Mouse (Mus musculus): Measurements from ENCODE around the gene Rragc. TPM values are rescaled to one million over a fixed set of nuclear protein-coding genes. Genes with fewer than 3 reads are reported as not detected.

Rragc gene
- total RNA-seq, 1 experiment from 2014 or later: 39.6 TPM

- no peak for ATAC-seq (ENCODE audit: extremely low read depth, insufficient number of reproducible peaks, low FRiP score, poor library complexity, severe bottlenecking)
Measured at GRCm38 (mm10) chr4:123947149-123947548, 29.9 kb downstream of the Rragc start.

- no peak for ATAC-seq (ENCODE audit: extremely low read depth, insufficient number of reproducible peaks, low FRiP score, poor library complexity, severe bottlenecking)
Measured at GRCm38 (mm10) chr4:123948901-123949300, 31.7 kb downstream of the Rragc start.

- no peak for ATAC-seq (ENCODE audit: extremely low read depth, insufficient number of reproducible peaks, low FRiP score, poor library complexity, severe bottlenecking)
Measured at GRCm38 (mm10) chr4:123949649-123950048, 32.4 kb downstream of the Rragc start.

- 0 out of 2 replicates have a peak, but pooled peaks have one; percentile 19 for ATAC-seq (ENCODE audit: extremely low read depth, insufficient number of reproducible peaks, low FRiP score, poor library complexity, severe bottlenecking)
Measured at GRCm38 (mm10) chr4:123952059-123952458, 34.8 kb downstream of the Rragc start.

- 0 out of 2 replicates have a peak, but pooled peaks have one; percentile 50 for ATAC-seq (ENCODE audit: extremely low read depth, insufficient number of reproducible peaks, low FRiP score, poor library complexity, severe bottlenecking)
Measured at GRCm38 (mm10) chr4:123956703-123957491, 39.7 kb downstream of the Rragc start.

- ATAC-seq (ENCODE audit: extremely low read depth, insufficient number of reproducible peaks, low FRiP score, poor library complexity, severe bottlenecking): no peak
Measured at GRCm38 (mm10) chr4:123957492-123957808, 40.2 kb downstream of the Rragc start.

- no peak for ATAC-seq (ENCODE audit: extremely low read depth, insufficient number of reproducible peaks, low FRiP score, poor library complexity, severe bottlenecking)
Measured at GRCm38 (mm10) chr4:123957891-123958290, 40.6 kb downstream of the Rragc start.

GRCm38 (mm10) chr4:123960955-123961354, 43.7 kb downstream of the Rragc start:
- no peak for ATAC-seq (ENCODE audit: extremely low read depth, insufficient number of reproducible peaks, low FRiP score, poor library complexity, severe bottlenecking)

- ATAC-seq (ENCODE audit: extremely low read depth, insufficient number of reproducible peaks, low FRiP score, poor library complexity, severe bottlenecking): no peak
Measured at GRCm38 (mm10) chr4:123962721-123963120, 45.5 kb downstream of the Rragc start.

- ATAC-seq (ENCODE audit: extremely low read depth, insufficient number of reproducible peaks, low FRiP score, poor library complexity, severe bottlenecking): no peak
Measured at GRCm38 (mm10) chr4:123968663-123969321, 51.5 kb downstream of the Rragc start.

GRCm38 (mm10) chr4:123969458-123969857, 52.2 kb downstream of the Rragc start:
- ATAC-seq (ENCODE audit: extremely low read depth, insufficient number of reproducible peaks, low FRiP score, poor library complexity, severe bottlenecking): no peak

GRCm38 (mm10) chr4:123971059-123971458, 53.8 kb downstream of the Rragc start:
- ATAC-seq (ENCODE audit: extremely low read depth, insufficient number of reproducible peaks, low FRiP score, poor library complexity, severe bottlenecking): no peak

- ATAC-seq (ENCODE audit: extremely low read depth, insufficient number of reproducible peaks, low FRiP score, poor library complexity, severe bottlenecking): no peak
Measured at GRCm38 (mm10) chr4:123972423-123973049, 55.3 kb downstream of the Rragc start.

GRCm38 (mm10) chr4:123982105-123982504, 64.9 kb downstream of the Rragc start:
- no peak for ATAC-seq (ENCODE audit: extremely low read depth, insufficient number of reproducible peaks, low FRiP score, poor library complexity, severe bottlenecking)

Other genes with a start within 250 kb of the Rragc start
- gene Macf1, start 233.1 kb upstream of the Rragc start, total RNA-seq (2017): 803 and 821 TPM in 2 replicates
- 44.3 and 54.3 TPM in 2 replicates for gene Ndufs5, start 199.2 kb upstream of the Rragc start, total RNA-seq (2017)
- 72.3 and 78.8 TPM in 2 replicates for gene Akirin1, start 167.1 kb upstream of the Rragc start, total RNA-seq (2017)
- gene Rhbdl2, start 129.6 kb upstream of the Rragc start, total RNA-seq (2017): 0.74 TPM in 1 of 2 replicates, not detected in the other
- gene 4933427I04Rik, start 57.8 kb upstream of the Rragc start, total RNA-seq (2017): not detected in 2 replicates
- gene Mycbp, start 12.6 kb upstream of the Rragc start, total RNA-seq (2017): 17.6 and 24.4 TPM in 2 replicates
- gene 4930535I16Rik, start 576 bp downstream of the Rragc start, total RNA-seq (2017): not detected in 2 replicates

Data from neutrophil, adult 5-6 weeks (primary cell).